Mouse (Mus musculus) midbrain, embryonic 15.5 days (tissue): ENCODE data around the gene Irf2bp2. TPM values are rescaled to one million over a fixed set of nuclear protein-coding genes. Genes with fewer than 3 reads are reported as not detected.
A peak's percentile ranks its signal among the peaks of the same experiment; 100 is the strongest.

Experiments
- ATAC-seq: fragments of 200-750 bp; cut with Nextera tagmentation; replicated peaks from 2 replicates; pipeline ENCODE4 v1.8.0; 2017; ENCODE audit warnings: moderate TSS enrichment
- H3K27ac ChIP-seq: fragments of 300-500 bp; sonication (generic); 2 replicates; pipeline ENCODE4 v1.5.1; 2015; ENCODE audit warnings: mild to moderate bottlenecking, inconsistent platforms
- H3K27me3 ChIP-seq: fragments of 300-500 bp; sonication (generic); replicated peaks from 2 replicates; pipeline ENCODE4 v1.6.1; 2015; ENCODE audit warnings: inconsistent platforms
- H3K36me3 ChIP-seq: fragments of 300-500 bp; sonication (generic); replicated peaks from 2 replicates; pipeline ENCODE4 v1.6.1; 2015; ENCODE audit warnings: inconsistent platforms
- H3K4me1 ChIP-seq: fragments of 300-500 bp; sonication (generic); 2 replicates; pipeline ENCODE4 v1.6.1; 2015; ENCODE audit warnings: inconsistent platforms
- H3K4me2 ChIP-seq: fragments of 300-500 bp; sonication (generic); 2 replicates; pipeline ENCODE4 v1.6.1; 2015; ENCODE audit warnings: inconsistent platforms, mild to moderate bottlenecking, moderate library complexity
- H3K4me3 ChIP-seq: fragments of 300-500 bp; sonication (generic); 2 replicates; pipeline ENCODE4 v1.5.1; 2015; ENCODE audit warnings: mild to moderate bottlenecking, inconsistent platforms
- H3K9ac ChIP-seq: fragments of 300-500 bp; sonication (generic); 2 replicates; pipeline ENCODE4 v1.6.1; 2015; ENCODE audit warnings: mild to moderate bottlenecking, inconsistent platforms
- H3K9me3 ChIP-seq: fragments of 300-500 bp; sonication (generic); 2 replicates; pipeline ENCODE4 v1.6.1; 2016; ENCODE audit warnings: inconsistent platforms
- WGBS: fragments of 180-500 bp; shearing (Covaris S2); methylation state at CpG from one replicate; pipeline ENCODE4 v1.1.7; 2015; ENCODE audit warnings: mixed read lengths; 5-methylcytosine and 5-hydroxymethylcytosine counted together
- polyA plus RNA-seq: library from polyadenylated mRNA; unstranded; fragments of >200 nt; fragmentation: Nextera tagmentation; extraction: Ambion mirVana; gene quantifications from 2 replicates; pipeline ENCODE4 v1.2.1, GENCODE M21; 2015

The Irf2bp2 gene
- polyA plus RNA-seq, 1 experiment from 2014 or later = 9.7 TPM

GRCm38 (mm10) chr8:126538648-126539354 lies 55.0 kb downstream of the Irf2bp2 start:
- Histone ChIP-seq H3K4me2 (peak overlapping the region; percentile 29), H3K27ac (peak overlapping the region; percentile 94), H3K27me3 (no peaks in the 10 kb centered on the region), H3K9me3 (no peaks in the 10 kb centered on the region), H3K36me3 (no peaks in the 10 kb centered on the region), H3K4me1 (peaks cover 48% of the 10 kb centered on the region), H3K4me3 (no peak overlapping the region), H3K9ac (no peak overlapping the region)
- whole genome bisulfite sequencing = 2% methylated on average over 12 of the region's 12 CpGs
- peak; percentile 81 for ATAC-seq

Other genes with a start within 250 kb of the Irf2bp2 start
- gene Coa6, start 171.5 kb downstream of the Irf2bp2 start, polyA plus RNA-seq = 32.5 and 38.9 TPM in 2 replicates
- gene Tarbp1, start 118.9 kb downstream of the Irf2bp2 start, polyA plus RNA-seq = 1.5 and 1.8 TPM in 2 replicates